Mouse (Mus musculus): ENCODE results near the gene Sdf4.

The Sdf4 gene

GRCm38 (mm10) chr4:155992241-155992905 lies at the start of gene Sdf4, which contains the start of gene B3galt6:
Gene Sdf4 (plus strand): TSS chr4:155992872.
Gene B3galt6 (minus strand): TSS chr4:155992649.
- peak; percentile 95 for DNase-seq (ENCODE audit: low read depth)

DNA sequence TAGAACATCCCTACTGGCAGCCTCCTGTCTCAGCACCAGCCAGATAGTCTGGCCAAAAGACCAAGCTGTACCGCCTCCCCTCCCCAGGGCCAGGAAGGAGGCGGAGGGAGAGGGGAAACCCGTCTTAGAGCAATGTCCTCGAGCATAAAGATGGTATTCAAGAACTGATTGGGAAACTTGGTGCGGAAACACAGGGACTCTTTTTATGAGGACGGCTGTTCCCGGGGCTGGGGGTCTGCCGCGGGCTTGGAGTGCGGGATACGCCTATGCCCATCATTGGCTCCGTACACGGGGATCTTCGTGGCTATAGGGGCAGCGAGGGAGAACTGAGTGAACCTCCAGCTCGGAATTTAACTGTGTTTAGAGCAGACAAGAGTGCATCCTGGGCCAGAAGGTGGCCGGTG lies 49.6 kb upstream of the Sdf4 start:
- peak; percentile 17 for DNase-seq (ENCODE audit: low read depth)

DNA sequence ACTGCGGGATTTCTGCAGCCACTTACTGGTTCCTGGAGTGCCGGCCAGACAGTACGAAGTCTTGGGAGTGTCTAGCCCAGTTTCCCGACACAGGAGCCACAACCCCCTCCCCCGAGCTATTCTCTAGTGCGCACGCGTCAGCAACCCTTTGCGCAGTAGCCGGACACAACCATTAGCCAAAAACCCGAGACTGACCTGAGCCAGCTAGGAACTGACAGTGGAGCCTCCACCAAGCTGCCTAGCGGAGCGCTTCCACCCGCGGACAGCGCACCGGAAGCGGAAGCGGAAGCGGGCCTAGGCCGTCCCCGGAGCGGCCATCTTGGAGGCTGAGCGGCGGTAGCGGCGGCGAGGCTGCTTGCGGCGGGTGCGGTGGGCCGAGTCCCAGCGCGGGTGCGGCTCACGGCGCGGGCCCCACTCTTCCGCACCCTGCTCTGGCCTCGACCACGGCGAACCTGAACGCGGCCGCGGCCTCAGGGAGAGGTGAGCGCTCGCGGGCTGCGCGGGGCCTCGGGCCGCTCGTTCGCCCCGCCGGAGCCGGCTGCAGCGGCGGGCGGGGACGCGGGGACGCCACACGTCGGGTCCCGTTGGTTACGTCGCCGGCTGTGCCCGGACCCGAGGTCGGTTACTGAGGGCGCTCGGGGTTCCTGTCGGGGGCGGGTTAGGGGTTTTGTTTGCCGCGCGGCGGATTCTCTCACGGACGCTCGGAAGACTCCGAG lies 49.0 kb upstream of the Sdf4 start, which contains the start of gene Ube2j2:
Gene Ube2j2, plus strand, starts transcription at position 298 of the 716 bp plus-strand sequence.
- DNase-seq (ENCODE audit: low read depth), result peak; percentile 96

DNA sequence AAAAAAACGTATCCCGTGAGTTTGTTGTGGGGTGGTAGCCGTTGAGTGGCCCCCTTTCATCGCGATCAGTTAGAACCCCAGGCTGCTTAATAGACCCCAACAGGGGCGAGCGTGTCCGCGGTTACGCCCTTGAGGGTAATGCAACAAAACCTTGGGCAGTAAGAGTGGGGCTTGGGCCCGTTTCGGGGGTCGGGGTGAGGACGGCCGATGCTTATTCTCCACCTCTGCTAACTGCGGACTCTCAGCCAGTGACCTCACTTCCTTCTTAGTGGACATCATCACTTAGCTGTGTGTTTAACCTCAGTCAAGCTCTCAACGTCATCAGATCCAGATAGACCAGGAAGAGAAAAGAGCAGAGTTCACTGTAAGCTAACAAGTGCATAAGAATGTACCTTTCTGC lies 48.4 kb upstream of the Sdf4 start:
- peak; percentile 67 for DNase-seq (ENCODE audit: low read depth)

DNA sequence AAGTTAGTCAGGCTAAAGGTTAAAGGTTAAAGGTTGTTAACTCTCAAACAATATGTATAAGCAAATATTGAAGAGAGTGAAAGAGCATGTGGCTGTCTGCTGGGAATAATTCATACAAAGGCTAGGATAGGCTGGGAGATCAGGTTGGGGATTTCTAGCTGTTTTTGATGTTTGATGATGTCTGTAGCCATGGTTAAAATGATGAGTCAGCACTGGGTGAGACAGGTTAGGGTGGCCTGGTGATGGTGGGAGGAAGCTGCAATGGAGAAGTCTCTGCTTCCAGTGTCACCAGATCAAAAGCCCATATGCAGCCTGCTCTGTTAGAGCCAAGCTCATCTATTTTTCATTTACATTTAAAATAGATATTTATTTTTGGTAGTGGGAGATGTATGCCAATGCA lies 45.6 kb upstream of the Sdf4 start:
- no peak for DNase-seq (ENCODE audit: low read depth)

- DNase-seq (ENCODE audit: low read depth), result no peak
These were observed 37.2 kb upstream of the Sdf4 start for GRCm38 (mm10) chr4:155955491-155955890.

DNA sequence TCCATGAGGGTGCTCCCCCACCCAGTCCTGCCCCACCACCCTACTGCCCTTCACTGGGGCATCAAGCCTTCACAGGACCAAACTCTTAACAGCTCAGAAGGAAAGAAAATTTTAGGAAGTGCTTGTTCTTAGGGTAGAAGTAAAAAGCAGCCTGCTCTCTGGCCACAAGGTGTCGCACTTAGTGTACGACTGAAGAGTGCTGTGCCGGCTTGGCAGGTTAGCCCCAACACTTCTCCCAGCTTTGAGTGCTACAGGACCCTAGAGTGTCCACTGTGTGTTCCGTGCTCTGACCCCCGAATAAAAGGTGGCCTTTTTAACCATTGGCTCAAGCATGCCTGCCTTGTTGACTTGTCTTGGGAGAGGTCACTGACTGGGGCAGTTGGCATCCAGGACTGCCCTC lies 33.4 kb upstream of the Sdf4 start:
- DNase-seq (ENCODE audit: low read depth), result peak; percentile 89

DNA sequence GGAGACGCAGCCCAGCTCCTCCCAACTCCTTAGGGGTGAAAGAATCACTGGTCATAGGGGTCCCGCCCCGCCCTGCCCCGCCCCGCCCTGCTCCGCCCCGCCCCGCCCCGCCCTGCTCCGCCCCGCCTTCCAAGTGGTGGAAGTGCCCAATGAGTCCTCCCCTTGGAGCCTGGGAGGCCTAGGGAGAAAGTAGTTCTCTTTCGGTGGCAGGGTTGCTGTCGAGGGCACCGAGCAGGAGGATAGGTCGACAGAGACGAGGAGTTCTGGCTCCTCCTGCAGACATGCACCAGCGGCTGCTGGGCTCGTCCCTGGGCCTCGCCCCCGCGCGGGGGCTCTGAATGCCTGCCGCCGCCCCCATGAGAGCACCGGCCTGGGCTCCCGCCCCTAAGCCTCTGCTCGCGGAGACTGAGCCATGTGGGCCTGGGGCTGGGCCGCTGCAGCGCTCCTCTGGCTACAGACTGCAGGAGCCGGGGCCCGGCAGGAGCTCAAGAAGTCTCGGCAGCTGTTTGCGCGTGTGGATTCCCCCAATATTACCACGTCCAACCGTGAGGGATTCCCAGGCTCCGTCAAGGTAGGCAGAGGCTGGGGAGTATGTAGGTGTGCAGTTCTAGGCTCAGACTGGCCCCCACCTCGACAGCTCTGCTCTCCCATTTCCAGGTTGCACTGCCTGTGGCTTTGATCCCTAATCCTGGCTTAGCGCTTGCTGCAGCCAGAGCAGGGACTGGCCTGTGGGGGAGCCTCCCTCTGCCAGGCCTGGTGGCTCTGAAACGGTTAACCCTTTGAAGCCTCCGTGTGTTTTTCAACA lies 30.3 kb upstream of the Sdf4 start, which contains the start of gene C1qtnf12:
Gene C1qtnf12, plus strand, starts transcription at position 152 of the 805 bp plus-strand sequence.
- DNase-seq (ENCODE audit: low read depth), result peak; percentile 71

GRCm38 (mm10) chr4:155963106-155963505 lies 29.6 kb upstream of the Sdf4 start:
- no peak for DNase-seq (ENCODE audit: low read depth)

GRCm38 (mm10) chr4:155964396-155964795 lies 28.3 kb upstream of the Sdf4 start:
- no peak for DNase-seq (ENCODE audit: low read depth)

GRCm38 (mm10) chr4:155969043-155969653 lies 23.5 kb upstream of the Sdf4 start:
- DNase-seq (ENCODE audit: low read depth), result no peak

GRCm38 (mm10) chr4:155970286-155970685 lies 22.4 kb upstream of the Sdf4 start:
- DNase-seq (ENCODE audit: low read depth), result no peak

DNA sequence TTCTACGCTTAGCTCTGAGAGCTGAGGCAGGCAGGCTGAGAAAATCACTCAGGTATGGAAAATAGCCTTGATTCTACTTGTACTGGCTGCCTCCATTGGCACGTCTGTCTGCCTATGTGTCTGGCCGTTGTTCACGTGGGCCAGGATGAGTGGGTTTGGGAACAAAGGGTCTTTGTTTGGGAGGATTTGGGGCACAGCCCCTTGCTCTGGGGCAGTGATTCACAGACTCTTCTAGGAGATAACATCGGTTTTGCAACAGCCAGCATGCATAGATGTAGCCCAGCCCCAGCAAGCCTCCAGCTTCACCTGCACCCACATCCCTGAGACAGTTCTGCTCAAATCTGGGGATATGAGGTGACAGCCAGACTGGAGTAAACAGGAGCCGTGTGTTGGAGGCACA lies 20.0 kb upstream of the Sdf4 start:
- DNase-seq (ENCODE audit: low read depth), result no peak

DNA sequence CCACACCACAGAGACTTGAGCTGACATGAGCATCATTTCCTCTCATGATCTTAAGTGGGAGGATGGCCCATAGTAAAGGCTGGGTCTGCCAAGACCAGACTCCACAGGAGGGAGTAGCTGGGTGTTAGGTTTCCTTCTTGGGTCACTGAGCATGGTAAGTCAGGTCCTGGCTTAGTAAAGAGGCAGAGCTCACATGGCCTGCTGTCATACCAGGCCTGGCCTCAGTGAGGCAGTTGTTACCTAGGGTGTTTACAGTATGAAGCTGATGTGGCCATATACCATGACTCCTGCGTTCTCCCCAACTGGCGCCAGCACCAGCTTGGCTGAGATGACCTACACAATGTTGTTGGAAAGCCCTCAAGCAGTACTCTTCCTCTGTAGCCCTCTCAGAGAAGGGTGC lies 19.4 kb upstream of the Sdf4 start:
- DNase-seq (ENCODE audit: low read depth), result peak; percentile 34

DNA sequence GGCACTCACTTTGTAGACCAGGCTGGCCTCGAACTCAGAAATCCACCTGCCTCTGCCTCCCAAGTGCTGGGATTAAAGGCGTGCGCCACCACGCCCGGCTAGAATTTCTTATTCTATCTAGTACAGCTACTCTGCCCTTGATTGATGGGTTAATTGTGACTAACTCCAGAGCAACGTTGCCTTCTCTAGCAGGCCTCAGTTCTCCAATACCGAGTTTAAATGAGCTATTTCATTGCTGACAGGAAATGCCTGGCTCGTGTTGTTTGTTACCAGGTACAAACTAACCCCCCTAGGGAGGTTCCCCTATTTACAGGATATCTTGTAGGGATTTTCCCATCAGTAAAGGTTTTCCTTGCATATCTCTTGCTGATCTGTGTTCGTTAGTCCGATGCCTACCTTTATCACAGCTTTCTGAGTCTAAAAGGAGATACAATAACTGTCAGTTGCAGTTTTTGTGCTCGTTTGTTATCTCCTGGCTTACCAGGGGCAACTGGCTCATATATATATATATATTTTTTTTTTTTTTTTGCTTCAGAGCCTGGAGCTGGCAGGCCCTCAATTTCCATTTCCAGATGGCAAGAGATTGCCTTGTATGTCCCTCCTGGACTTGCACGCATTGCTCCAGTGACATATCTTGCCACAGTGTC lies 11.1 kb upstream of the Sdf4 start:
- DNase-seq (ENCODE audit: low read depth), result no peak

DNA sequence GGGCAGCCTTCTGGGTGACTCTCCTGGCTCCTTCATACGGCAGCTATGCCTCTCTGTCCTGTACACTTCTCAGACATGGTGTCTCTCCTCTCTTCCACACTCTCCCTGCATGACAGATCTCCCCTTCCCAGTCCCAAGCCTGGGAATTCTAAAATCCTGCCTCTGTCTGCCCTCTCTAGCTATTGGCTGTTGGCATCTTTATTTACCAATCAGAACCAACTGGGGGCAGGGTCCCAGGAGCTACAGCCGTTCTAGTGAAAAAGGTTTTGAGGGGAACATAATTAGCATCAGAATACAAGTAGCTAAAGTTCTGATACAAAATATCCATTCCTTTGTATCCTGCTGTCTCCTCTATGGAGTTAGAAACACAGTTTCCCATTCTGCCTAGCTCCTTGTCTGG lies 8.9 kb upstream of the Sdf4 start:
- no peak for DNase-seq (ENCODE audit: low read depth)

- DNase-seq (ENCODE audit: low read depth), result peak; percentile 87
These were observed 1.3 kb upstream of the Sdf4 start for GRCm38 (mm10) chr4:155991211-155991907.

GRCm38 (mm10) chr4:155991908-155992230 lies 803 bp upstream of the Sdf4 start:
- DNase-seq (ENCODE audit: low read depth), result no peak

- DNase-seq (ENCODE audit: low read depth), result peak; percentile 96
These were observed 355 bp downstream of the Sdf4 start for GRCm38 (mm10) chr4:155992906-155993547.

GRCm38 (mm10) chr4:155993606-155994005 lies 934 bp downstream of the Sdf4 start:
- DNase-seq (ENCODE audit: low read depth), result no peak

DNA sequence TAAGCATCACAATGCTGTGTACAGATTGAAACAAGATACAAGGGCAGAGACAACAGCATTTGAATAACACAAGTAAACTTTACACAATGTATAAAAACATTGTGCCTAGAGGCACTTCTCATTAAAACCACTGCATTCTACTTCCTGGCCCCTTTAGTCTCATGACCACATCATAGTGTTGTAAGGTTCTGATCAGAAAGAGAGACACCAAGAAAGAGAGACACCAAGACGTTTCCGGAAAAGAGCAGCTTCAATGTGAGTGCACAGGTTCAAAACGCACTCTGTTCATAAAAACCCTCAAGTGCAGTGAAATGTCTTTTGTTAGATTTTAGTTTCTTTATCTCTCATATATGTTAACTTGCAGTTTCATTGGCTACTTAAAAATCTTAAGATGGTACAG lies 11.4 kb downstream of the Sdf4 start:
- no peak for DNase-seq (ENCODE audit: low read depth)

Data from 416B (cell line).